In the genomic region with DNA sequence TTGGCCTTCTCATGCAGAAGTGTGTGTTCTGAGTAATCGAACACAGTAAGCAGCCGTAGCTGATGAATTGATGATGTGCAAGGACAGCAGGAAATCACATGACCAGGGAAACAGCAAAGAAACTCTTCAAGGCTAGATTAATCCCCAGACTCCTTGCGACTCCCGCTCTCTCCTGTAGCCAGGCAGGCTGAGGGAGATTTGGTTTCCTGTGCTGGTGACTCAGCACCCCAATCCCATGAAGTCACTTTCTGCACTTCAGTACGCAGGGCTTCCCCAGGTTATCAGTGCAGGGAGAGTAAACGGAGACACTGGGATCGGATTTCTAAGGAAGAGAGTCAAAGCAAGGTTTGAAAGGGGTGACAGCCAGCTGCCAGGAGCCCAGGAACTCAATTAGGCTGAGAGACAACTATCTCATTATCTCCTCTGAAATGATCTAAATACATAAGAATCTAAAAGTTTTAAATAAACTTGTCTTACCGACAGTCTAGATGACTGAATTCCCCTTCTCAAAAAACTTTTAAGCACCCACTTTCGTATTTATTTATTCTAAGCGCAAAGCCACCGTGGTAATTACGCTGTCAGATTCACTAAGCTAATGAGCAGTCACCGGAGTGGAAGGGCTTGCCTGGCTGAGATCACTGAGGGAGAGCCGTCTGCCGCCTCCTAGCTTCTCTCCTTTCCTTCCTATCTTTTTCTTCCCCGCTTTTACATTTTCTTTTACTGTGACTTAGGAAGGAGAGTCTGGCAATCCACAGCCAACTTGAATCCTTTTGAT, we compare ENCODE assay signal across 8 mouse cellular contexts.
DNase-seq lines count a peak whose midpoint lies in the region; ATAC-seq lines count a peak whose summit lies in the region.

No protein-coding gene starts in this region.

- peaks cover 20% of the 10 kb centered on the region for H3K4me1 ChIP-seq in embryonic facial prominence, embryonic 12.5 days
- H3K4me1 ChIP-seq in intestine, embryonic 15.5 days (replicated peaks), result 0 out of 2 replicates have a peak, but pooled peaks cover 8% of the 10 kb centered on the region

- H3K9me3 ChIP-seq in embryonic facial prominence, embryonic 12.5 days, result peaks cover 5% of the 10 kb centered on the region
- H3K9me3 ChIP-seq in intestine, embryonic 15.5 days, result no peaks in the 10 kb centered on the region

- peak overlapping the region; percentile 30 for H3K4me2 ChIP-seq in embryonic facial prominence, embryonic 12.5 days (replicated peaks)
- peak overlapping the region; percentile 34 for H3K4me2 ChIP-seq in intestine, embryonic 15.5 days (replicated peaks)

- DNase-seq in adrenal gland, adult (ENCODE audit: inconsistent age in 2 of 2, low spot score in 1 of 2), result peak; percentile 52 to 77
- DNase-seq in adrenal gland, postnatal 4 days (ENCODE audit: low spot score in 2 of 2), result no peak
- peak; percentile 7 for DNase-seq in 416B (ENCODE audit: low read depth)
- peak; percentile 72 for DNase-seq in skeletal muscle tissue, adult 2 months (ENCODE audit: low read depth, low spot score)
- no peak for DNase-seq in testis, postnatal 10 days (ENCODE audit: low spot score)
- no peak for DNase-seq in urinary bladder, postnatal 36 days (ENCODE audit: low spot score in 2 of 2)

- no peaks in the 10 kb centered on the region for H3K27me3 ChIP-seq in embryonic facial prominence, embryonic 12.5 days
- no peaks in the 10 kb centered on the region for H3K27me3 ChIP-seq in intestine, embryonic 15.5 days (replicated peaks)

- H3K27ac ChIP-seq in embryonic facial prominence, embryonic 12.5 days, result peak overlapping the region; percentile 67
- no peak overlapping the region for H3K27ac ChIP-seq in intestine, embryonic 15.5 days

- H3K9ac ChIP-seq in embryonic facial prominence, embryonic 12.5 days, result no peak overlapping the region
- H3K9ac ChIP-seq in intestine, embryonic 15.5 days, result no peak overlapping the region

- H3K4me3 ChIP-seq in embryonic facial prominence, embryonic 12.5 days, result no peak overlapping the region
- H3K4me3 ChIP-seq in intestine, embryonic 15.5 days (replicated peaks), result no peak overlapping the region

- ATAC-seq in embryonic facial prominence, embryonic 12.5 days (ENCODE audit: insufficient number of reproducible peaks, insufficient read depth, low FRiP score, low TSS enrichment), result no peak
- ATAC-seq in intestine, embryonic 15.5 days, result 0 out of 2 replicates have a peak, but pooled peaks have one; percentile 53

- no peaks in the 10 kb centered on the region for H3K36me3 ChIP-seq in embryonic facial prominence, embryonic 12.5 days
- H3K36me3 ChIP-seq in intestine, embryonic 15.5 days, result no peaks in the 10 kb centered on the region

- WGBS in embryonic facial prominence, embryonic 12.5 days, result 2% methylated on average over 16 of the region's 16 CpGs
- WGBS in intestine, embryonic 15.5 days, result 15% methylated on average over 16 of the region's 16 CpGs

Comparison
In these comparisons a context has a peak if more than half of its experiments do, and no peak if none do; other contexts are left out.
1. DNase-seq: peak in adrenal gland, adult (2 of 2), 416B (single experiment) and skeletal muscle tissue, adult 2 months (single experiment); none in adrenal gland, postnatal 4 days (0 of 2), testis, postnatal 10 days (single experiment) and urinary bladder, postnatal 36 days (0 of 2).